Mouse (Mus musculus): ENCODE data around the gene Nek1. TPM values are rescaled to one million over a fixed set of nuclear protein-coding genes. Genes with fewer than 3 reads are reported as not detected.
"Not testable (repeated sequence)": the region's sequence is repeated elsewhere in the genome, so short reads cannot be mapped to it uniquely, and the experiment has no call there.

Nek1 gene
- polyA plus RNA-seq, 1 experiment from 2014 or later: 30.4 TPM

GRCm38 (mm10) chr8:60978496-60978895 is 14.5 kb upstream of the Nek1 start:
- Histone ChIP-seq H3K27me3 (ENCODE audit: control insufficient read depth, insufficient read depth, low read length) (no peaks in the 10 kb centered on the region), H3K9ac (ENCODE audit: low read depth, low read length) (no peak overlapping the region), H3K4me1 (replicated peaks; ENCODE audit: control insufficient read depth, insufficient read depth, low read length) (no peaks in the 10 kb centered on the region), H3K4me3 (ENCODE audit: low read depth, low read length) (no peak overlapping the region), H3K27ac (ENCODE audit: low read depth, low read length) (no peak overlapping the region), H3K9me3 (ENCODE audit: control insufficient read depth, low read length) (no peaks in the 10 kb centered on the region), H3K4me2 (replicated peaks; ENCODE audit: low read depth, low read length) (no peak overlapping the region), H3K36me3 (ENCODE audit: control insufficient read depth, insufficient read depth, low read length) (no peaks in the 10 kb centered on the region)
- DNase-seq (ENCODE audit: low spot score) (no peak), ATAC-seq (ENCODE audit: low FRiP score) (no peak)
- 92% methylated on average over 5 of the region's 5 CpGs for WGBS

- DNase-seq (ENCODE audit: low spot score) (no peak), ATAC-seq (ENCODE audit: low FRiP score) (no peak)
- H3K27me3 ChIP-seq (ENCODE audit: control insufficient read depth, insufficient read depth, low read length): no peaks in the 10 kb centered on the region
- H3K4me2 ChIP-seq (replicated peaks; ENCODE audit: low read depth, low read length): no peak overlapping the region
- no peak overlapping the region for H3K9ac ChIP-seq (ENCODE audit: low read depth, low read length)
- H3K36me3 ChIP-seq (ENCODE audit: control insufficient read depth, insufficient read depth, low read length): no peaks in the 10 kb centered on the region
- H3K9me3 ChIP-seq (ENCODE audit: control insufficient read depth, low read length): no peaks in the 10 kb centered on the region
- WGBS: 47% methylated on average over 1 of the region's 1 CpGs
- no peak overlapping the region for H3K27ac ChIP-seq (ENCODE audit: low read depth, low read length)
- H3K4me3 ChIP-seq (ENCODE audit: low read depth, low read length): no peak overlapping the region
- no peaks in the 10 kb centered on the region for H3K4me1 ChIP-seq (replicated peaks; ENCODE audit: control insufficient read depth, insufficient read depth, low read length)
Measured at GRCm38 (mm10) chr8:60981388-60981787, 11.6 kb upstream of the Nek1 start.

- Histone ChIP-seq H3K4me1 (replicated peaks; ENCODE audit: control insufficient read depth, insufficient read depth, low read length) (no peaks in the 10 kb centered on the region), H3K27ac (ENCODE audit: low read depth, low read length) (peak within 1 kb of the TSS; percentile 63), H3K4me2 (replicated peaks; ENCODE audit: low read depth, low read length) (peak within 1 kb of the TSS; percentile 91), H3K9me3 (ENCODE audit: control insufficient read depth, low read length) (no peaks in the 10 kb centered on the region), H3K9ac (ENCODE audit: low read depth, low read length) (peak within 1 kb of the TSS; percentile 72), H3K4me3 (ENCODE audit: low read depth, low read length) (peak within 1 kb of the TSS; percentile 69), H3K36me3 (ENCODE audit: control insufficient read depth, insufficient read depth, low read length) (no peaks in the 10 kb centered on the region), H3K27me3 (ENCODE audit: control insufficient read depth, insufficient read depth, low read length) (no peaks in the 10 kb centered on the region)
- ATAC-seq (ENCODE audit: low FRiP score) (peak; percentile 100), DNase-seq (ENCODE audit: low spot score) (peak; percentile 98)
- WGBS: under 1% methylated on average over 101 of the region's 101 CpGs
Measured at GRCm38 (mm10) chr8:60982701-60983687, 10.0 kb upstream of the Nek1 start, which contains the start of gene Clcn3. Gene Clcn3, minus strand, starts transcription at chr8:60983300.

GRCm38 (mm10) chr8:60983688-60984079 is 9.3 kb upstream of the Nek1 start:
- H3K27ac ChIP-seq (ENCODE audit: low read depth, low read length): peak overlapping the region; percentile 63
- H3K27me3 ChIP-seq (ENCODE audit: control insufficient read depth, insufficient read depth, low read length): no peaks in the 10 kb centered on the region

GRCm38 (mm10) chr8:60984260-60985010 is 8.6 kb upstream of the Nek1 start:
- H3K4me3 ChIP-seq (ENCODE audit: low read depth, low read length); H3K4me2 ChIP-seq (replicated peaks; ENCODE audit: low read depth, low read length); ATAC-seq (ENCODE audit: low FRiP score); DNase-seq (ENCODE audit: low spot score); H3K9me3 ChIP-seq (ENCODE audit: control insufficient read depth, low read length); H3K27me3 ChIP-seq (ENCODE audit: control insufficient read depth, insufficient read depth, low read length); H3K4me1 ChIP-seq (replicated peaks; ENCODE audit: control insufficient read depth, insufficient read depth, low read length); H3K36me3 ChIP-seq (ENCODE audit: control insufficient read depth, insufficient read depth, low read length); H3K27ac ChIP-seq (ENCODE audit: low read depth, low read length); H3K9ac ChIP-seq (ENCODE audit: low read depth, low read length): not testable (repeated sequence)
- 91% methylated on average over 17 of the region's 17 CpGs for WGBS

More at GRCm38 (mm10) chr8:60983688-60984079, 9.3 kb upstream of the Nek1 start:
- Histone ChIP-seq H3K4me3 (ENCODE audit: low read depth, low read length) (peak overlapping the region; percentile 69), H3K9me3 (ENCODE audit: control insufficient read depth, low read length) (no peaks in the 10 kb centered on the region), H3K4me1 (replicated peaks; ENCODE audit: control insufficient read depth, insufficient read depth, low read length) (no peaks in the 10 kb centered on the region), H3K4me2 (replicated peaks; ENCODE audit: low read depth, low read length) (peak overlapping the region; percentile 71), H3K36me3 (ENCODE audit: control insufficient read depth, insufficient read depth, low read length) (no peaks in the 10 kb centered on the region), H3K9ac (ENCODE audit: low read depth, low read length) (peak overlapping the region; percentile 45)
- 11% methylated on average over 9 of the region's 9 CpGs for WGBS
- DNase-seq (ENCODE audit: low spot score): peak; percentile 63
- peak; percentile 74 for ATAC-seq (ENCODE audit: low FRiP score)

- no peaks in the 10 kb centered on the region for H3K27me3 ChIP-seq (ENCODE audit: control insufficient read depth, insufficient read depth, low read length)
- H3K9me3 ChIP-seq (ENCODE audit: control insufficient read depth, low read length): no peaks in the 10 kb centered on the region
- H3K4me2 ChIP-seq (replicated peaks; ENCODE audit: low read depth, low read length): peak overlapping the region; percentile 46
- no peaks in the 10 kb centered on the region for H3K4me1 ChIP-seq (replicated peaks; ENCODE audit: control insufficient read depth, insufficient read depth, low read length)
- peak overlapping the region; percentile 75 for H3K4me3 ChIP-seq (ENCODE audit: low read depth, low read length)
- ATAC-seq (ENCODE audit: low FRiP score) (peak; percentile 93), DNase-seq (ENCODE audit: low spot score) (no peak)
- peak overlapping the region; percentile 76; the same call in 1 of the 2 replicates for H3K27ac ChIP-seq (ENCODE audit: low read depth, low read length)
- peak overlapping the region; percentile 39 for H3K9ac ChIP-seq (ENCODE audit: low read depth, low read length)
- WGBS: 1% methylated on average over 16 of the region's 16 CpGs
- no peaks in the 10 kb centered on the region for H3K36me3 ChIP-seq (ENCODE audit: control insufficient read depth, insufficient read depth, low read length)
Measured at GRCm38 (mm10) chr8:60992561-60992909, 460 bp upstream of the Nek1 start.

- H3K36me3 ChIP-seq (ENCODE audit: control insufficient read depth, insufficient read depth, low read length): no peaks in the 10 kb centered on the region
- H3K9me3 ChIP-seq (ENCODE audit: control insufficient read depth, low read length): no peaks in the 10 kb centered on the region
- peak overlapping the region; percentile 70; the same call in 1 of the 2 replicates for H3K27ac ChIP-seq (ENCODE audit: low read depth, low read length)
- H3K27me3 ChIP-seq (ENCODE audit: control insufficient read depth, insufficient read depth, low read length): no peaks in the 10 kb centered on the region
- H3K9ac ChIP-seq (ENCODE audit: low read depth, low read length): peak overlapping the region; percentile 72
- H3K4me3 ChIP-seq (ENCODE audit: low read depth, low read length): peak overlapping the region; percentile 75
- DNase-seq (ENCODE audit: low spot score) (no peak), ATAC-seq (ENCODE audit: low FRiP score) (peak; percentile 28)
- no peaks in the 10 kb centered on the region for H3K4me1 ChIP-seq (replicated peaks; ENCODE audit: control insufficient read depth, insufficient read depth, low read length)
- H3K4me2 ChIP-seq (replicated peaks; ENCODE audit: low read depth, low read length): peak overlapping the region; percentile 73
- WGBS: 6% methylated on average over 12 of the region's 12 CpGs
Measured at GRCm38 (mm10) chr8:60993639-60993986, 618 bp downstream of the Nek1 start.

- H3K9me3 ChIP-seq (ENCODE audit: control insufficient read depth, low read length): no peaks in the 10 kb centered on the region
- H3K4me3 ChIP-seq (ENCODE audit: low read depth, low read length): no peak overlapping the region
- H3K27ac ChIP-seq (ENCODE audit: low read depth, low read length): no peak overlapping the region
- no peak overlapping the region for H3K4me2 ChIP-seq (replicated peaks; ENCODE audit: low read depth, low read length)
- no peaks in the 10 kb centered on the region for H3K36me3 ChIP-seq (ENCODE audit: control insufficient read depth, insufficient read depth, low read length)
- DNase-seq (ENCODE audit: low spot score) (no peak), ATAC-seq (ENCODE audit: low FRiP score) (no peak)
- H3K9ac ChIP-seq (ENCODE audit: low read depth, low read length): no peak overlapping the region
- H3K4me1 ChIP-seq (replicated peaks; ENCODE audit: control insufficient read depth, insufficient read depth, low read length): no peaks in the 10 kb centered on the region
- WGBS: 93% methylated on average over 3 of the region's 3 CpGs
- no peaks in the 10 kb centered on the region for H3K27me3 ChIP-seq (ENCODE audit: control insufficient read depth, insufficient read depth, low read length)
Measured at GRCm38 (mm10) chr8:60996468-60996867, 3.5 kb downstream of the Nek1 start.

Measured in hindbrain, embryonic 11.5 days (tissue).